Mouse (Mus musculus) bone marrow macrophage, adult 2 months (primary cell): ENCODE results near the gene Msantd3.

Experiments used
- CTCF ChIP-seq: IDR thresholded peaks from 2 replicates; pipeline ENCODE4 v1.5.1; 2012; ENCODE audit warnings: low read depth, mild to moderate bottlenecking, low read length, moderate library complexity
- POLR2A ChIP-seq: IDR thresholded peaks from 2 replicates; pipeline ENCODE4 v1.6.1; 2012; ENCODE audit warnings: mild to moderate bottlenecking, low read depth, low read length, borderline replicate concordance

DNA sequence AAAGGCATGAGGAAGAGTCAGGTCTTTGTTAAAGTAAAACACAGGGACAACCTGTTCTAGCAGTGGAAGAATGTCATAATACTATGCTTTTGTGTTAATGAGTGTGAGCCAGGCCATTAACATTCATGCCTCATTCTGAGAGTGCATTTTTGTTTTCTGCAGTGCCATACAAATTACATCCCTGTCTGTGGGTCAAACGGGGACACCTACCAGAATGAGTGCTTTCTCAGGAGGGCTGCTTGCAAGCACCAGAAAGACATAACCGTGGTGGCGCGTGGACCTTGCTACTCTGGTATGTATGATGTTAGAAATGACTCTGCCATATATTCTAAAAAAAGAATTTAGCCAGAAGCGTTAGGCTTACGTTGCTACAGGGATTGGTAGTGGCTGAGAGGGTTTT is 70.5 kb downstream of the Msantd3 start:
- TF ChIP-seq POLR2A (no peak), CTCF (no peak)
